Mouse (Mus musculus) right cerebral cortex, postnatal 36 days (tissue): Measurements from ENCODE around the gene Rpl36a-ps1.

Experiments
- DNase-seq, 2 experiments: peaks; one replicate each; pipeline ENCODE4 v3.0.0; 2022; ENCODE audit warnings: low spot score in 2 of 2, mixed read lengths in 1 of 2

Rpl36a-ps1 gene

DNA sequence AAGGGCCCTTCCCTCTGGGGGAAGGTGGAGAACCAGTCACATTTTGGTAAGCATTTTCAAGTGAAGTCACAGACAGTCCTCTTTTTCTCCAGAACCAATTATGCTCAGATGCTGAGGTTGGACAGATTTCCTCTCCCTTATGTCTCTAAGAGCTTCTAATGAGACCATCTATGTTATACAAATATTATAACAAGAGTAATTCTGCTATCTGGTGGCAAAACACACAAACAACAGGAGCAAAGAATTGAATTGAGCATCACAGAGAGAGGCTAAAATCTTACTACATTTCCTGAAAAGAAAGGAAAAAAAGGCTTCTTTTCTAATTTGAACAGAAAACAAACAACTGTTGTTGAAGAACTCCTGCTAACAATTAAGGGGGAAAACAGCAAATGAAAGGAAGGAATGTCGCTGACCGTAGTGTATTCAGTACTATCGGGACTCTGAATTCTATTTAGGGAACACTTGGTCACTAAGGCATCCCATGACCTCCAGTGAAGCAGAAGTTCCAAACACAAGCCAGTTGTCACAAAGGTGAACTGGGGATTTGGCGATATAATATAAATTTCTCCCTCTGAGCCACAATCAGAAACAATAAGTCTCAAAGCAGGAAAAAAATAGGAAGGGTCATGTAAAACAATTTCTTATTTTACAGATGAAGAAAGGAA lies 42.4 kb downstream of the Rpl36a-ps1 start:
- no peak for DNase-seq
